Mouse (Mus musculus) midbrain, postnatal 0 days (tissue): ENCODE measurements at regions not wholly inside any gene's neighbourhood (a gene's known extent, or its start where the extent isn't known, plus 50 kb on each side); places are given as distances from the start of the nearest gene placed in this dataset.
"Not testable (repeated sequence)": the region's sequence is repeated elsewhere in the genome, so short reads cannot be mapped to it uniquely, and the experiment has no call there.

Experiments used
- ATAC-seq: fragments of 200-750 bp; cut with Nextera tagmentation; 2 replicates; pipeline ENCODE4 v1.8.0; 2017; ENCODE audit warnings: moderate number of reproducible peaks, mild to moderate bottlenecking, moderate TSS enrichment, moderate library complexity; ENCODE audit not compliant: low FRiP score
- DNase-seq: peaks from one replicate; pipeline ENCODE4 v3.0.0-alpha.2; 2015; ENCODE audit warnings: low spot score
- H3K27ac ChIP-seq: fragments of 300-500 bp; sonication (generic); 2 replicates; pipeline ENCODE4 v1.5.1; 2014; ENCODE audit warnings: low read depth, mild to moderate bottlenecking, low read length, mixed read lengths
- H3K27me3 ChIP-seq: fragments of 300-500 bp; sonication (generic); 2 replicates; pipeline ENCODE4 v1.6.1; 2014; ENCODE audit warnings: low read length, control low read depth, mixed read lengths; ENCODE audit not compliant: insufficient read depth
- H3K36me3 ChIP-seq: fragments of 300-500 bp; sonication (generic); 2 replicates; pipeline ENCODE4 v1.6.1; 2014; ENCODE audit warnings: low read length, control low read depth, mixed read lengths; ENCODE audit not compliant: insufficient read depth
- H3K4me1 ChIP-seq: fragments of 300-500 bp; sonication (generic); 2 replicates; pipeline ENCODE4 v1.6.1; 2014; ENCODE audit warnings: mild to moderate bottlenecking, control low read depth, antibody characterized with exemption, low read length, mixed read lengths; ENCODE audit not compliant: insufficient read depth
- H3K4me2 ChIP-seq: fragments of 300-500 bp; sonication (generic); 2 replicates; pipeline ENCODE4 v1.6.1; 2014; ENCODE audit warnings: low read depth, mild to moderate bottlenecking, low read length, mixed read lengths; ENCODE audit not compliant: poor library complexity, severe bottlenecking
- H3K4me3 ChIP-seq: fragments of 300-500 bp; sonication (generic); 2 replicates; pipeline ENCODE4 v1.5.1; 2014; ENCODE audit warnings: low read depth, mild to moderate bottlenecking, low read length, moderate library complexity
- H3K9ac ChIP-seq: fragments of 300-500 bp; sonication (generic); replicated peaks from 2 replicates; pipeline ENCODE4 v1.6.1; 2014; ENCODE audit warnings: mild to moderate bottlenecking, low read length, moderate library complexity, mixed read lengths; ENCODE audit not compliant: poor library complexity, severe bottlenecking
- H3K9me3 ChIP-seq: fragments of 300-500 bp; sonication (generic); 2 replicates; pipeline ENCODE4 v1.6.1; 2016; ENCODE audit warnings: low read length, control low read depth
- CTCF ChIP-seq: IDR thresholded peaks from 2 replicates; pipeline ENCODE4 v1.5.1; 2016; ENCODE audit warnings: antibody characterized with exemption, mild to moderate bottlenecking
- WGBS: fragments of 180-500 bp; shearing (Covaris S2); extraction: QIAGEN DNeasy Blood & Tissue Kit; methylation state at CpG from one replicate; pipeline ENCODE4 v1.1.7; 2014; 5-methylcytosine and 5-hydroxymethylcytosine counted together

DNA sequence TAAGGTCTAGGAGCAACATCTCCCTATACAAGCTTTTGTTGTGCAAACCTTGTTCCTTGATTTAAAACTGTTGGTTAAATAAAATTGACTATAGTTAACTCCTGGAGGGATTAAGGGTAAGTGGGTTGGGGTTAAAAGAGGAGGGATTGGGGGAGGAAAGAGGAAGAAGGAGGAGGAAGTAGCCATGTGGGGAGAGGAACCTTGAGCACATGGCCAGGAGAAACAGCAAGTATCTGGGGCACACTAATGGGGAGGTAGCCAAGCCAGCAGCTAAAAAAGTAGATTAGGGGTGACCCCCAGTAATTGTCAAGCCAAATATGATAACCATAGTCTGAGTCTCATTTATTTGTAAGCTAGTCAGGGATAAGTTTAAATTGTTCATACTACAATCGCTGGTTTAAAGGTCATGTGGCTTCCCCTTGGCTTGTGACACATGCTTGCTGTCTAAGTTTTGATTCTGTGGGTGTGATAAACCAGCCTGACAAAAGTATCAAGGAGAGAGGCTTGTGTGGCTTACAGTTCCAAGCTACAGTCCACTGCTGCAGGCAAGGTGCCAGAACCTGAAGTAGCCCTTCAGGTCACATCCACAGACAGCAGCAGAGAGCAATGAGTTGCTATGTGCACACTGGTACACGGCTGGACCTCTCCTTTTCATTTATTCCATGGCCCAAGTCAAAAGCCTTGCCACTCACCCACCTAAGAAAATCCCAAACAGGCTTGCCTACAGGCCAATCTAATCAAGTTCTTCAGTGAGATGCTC lies 189.8 kb downstream of the Tcp10c start:
- H3K9me3 ChIP-seq: peaks cover 85% of the 10 kb centered on the region
- H3K4me2 ChIP-seq: no peak overlapping the region
- no peaks in the 10 kb centered on the region for H3K27me3 ChIP-seq
- no peaks in the 10 kb centered on the region for H3K4me1 ChIP-seq
- H3K9ac ChIP-seq: no peak overlapping the region
- peak; percentile 17; the same call in 1 of the 2 replicates for TF ChIP-seq CTCF
- H3K36me3 ChIP-seq: no peaks in the 10 kb centered on the region
- no peak overlapping the region for H3K4me3 ChIP-seq
- no peak overlapping the region for H3K27ac ChIP-seq
- WGBS: 60% methylated on average over 2 of the region's 2 CpGs
- ATAC-seq: no peak
- no peak for DNase-seq

DNA sequence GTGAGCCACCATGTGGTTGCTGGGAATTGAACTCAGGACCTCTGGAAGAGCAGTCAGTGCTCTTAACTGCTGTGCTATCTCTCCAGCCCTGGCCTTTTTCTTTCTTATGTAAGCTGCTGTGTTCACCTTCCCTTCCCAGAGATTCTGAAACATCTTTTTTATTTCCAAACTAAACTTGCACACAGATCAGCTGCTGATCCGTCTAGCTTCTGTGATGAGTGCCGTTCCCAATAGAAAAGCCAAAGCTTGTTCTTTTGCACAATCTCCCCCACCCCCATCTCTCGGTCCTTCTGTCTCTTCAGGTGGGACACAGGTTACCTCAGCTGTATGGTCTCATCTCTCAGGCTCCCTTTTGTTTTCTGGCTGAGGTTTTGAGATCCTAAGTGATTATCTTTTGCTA lies 191.9 kb downstream of the Tcp10c start:
- no peak overlapping the region for H3K27ac ChIP-seq
- H3K36me3 ChIP-seq: no peaks in the 10 kb centered on the region
- H3K9me3 ChIP-seq: peaks cover 79% of the 10 kb centered on the region
- no peak overlapping the region for H3K4me3 ChIP-seq
- WGBS: 57% methylated on average over 3 of the region's 3 CpGs
- no peak overlapping the region for H3K9ac ChIP-seq
- H3K4me1 ChIP-seq: no peaks in the 10 kb centered on the region
- no peak for TF ChIP-seq CTCF
- ATAC-seq: no peak
- no peaks in the 10 kb centered on the region for H3K27me3 ChIP-seq
- no peak for DNase-seq
- no peak overlapping the region for H3K4me2 ChIP-seq

DNA sequence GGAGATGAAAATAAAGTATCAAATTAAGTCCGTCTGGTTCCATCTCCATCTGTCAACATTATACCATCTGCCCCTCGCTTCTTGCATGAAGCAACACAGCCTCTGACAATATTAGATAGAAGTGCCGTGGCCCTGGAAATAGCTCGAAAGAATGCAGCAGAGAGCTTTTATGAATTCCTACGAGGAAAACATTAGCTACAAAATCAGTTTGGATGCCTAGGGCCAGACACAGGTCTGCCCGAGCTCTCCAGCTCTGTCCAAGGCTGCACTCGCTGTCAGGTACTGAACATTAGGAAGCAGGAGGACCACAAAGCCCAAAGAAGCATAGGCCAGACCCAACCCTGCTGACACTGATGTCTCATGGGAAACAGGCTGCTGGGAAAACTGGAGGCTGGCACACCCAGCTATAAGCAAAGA lies 192.3 kb downstream of the Tcp10c start:
- no peak overlapping the region for H3K4me3 ChIP-seq
- no peak overlapping the region for H3K9ac ChIP-seq
- no peak overlapping the region for H3K27ac ChIP-seq
- no peaks in the 10 kb centered on the region for H3K36me3 ChIP-seq
- ATAC-seq (no peak), DNase-seq (no peak)
- H3K27me3 ChIP-seq: no peaks in the 10 kb centered on the region
- 80% methylated on average over 7 of the region's 7 CpGs for WGBS
- no peak for TF ChIP-seq CTCF
- H3K9me3 ChIP-seq: peaks cover 74% of the 10 kb centered on the region
- no peaks in the 10 kb centered on the region for H3K4me1 ChIP-seq
- no peak overlapping the region for H3K4me2 ChIP-seq

DNA sequence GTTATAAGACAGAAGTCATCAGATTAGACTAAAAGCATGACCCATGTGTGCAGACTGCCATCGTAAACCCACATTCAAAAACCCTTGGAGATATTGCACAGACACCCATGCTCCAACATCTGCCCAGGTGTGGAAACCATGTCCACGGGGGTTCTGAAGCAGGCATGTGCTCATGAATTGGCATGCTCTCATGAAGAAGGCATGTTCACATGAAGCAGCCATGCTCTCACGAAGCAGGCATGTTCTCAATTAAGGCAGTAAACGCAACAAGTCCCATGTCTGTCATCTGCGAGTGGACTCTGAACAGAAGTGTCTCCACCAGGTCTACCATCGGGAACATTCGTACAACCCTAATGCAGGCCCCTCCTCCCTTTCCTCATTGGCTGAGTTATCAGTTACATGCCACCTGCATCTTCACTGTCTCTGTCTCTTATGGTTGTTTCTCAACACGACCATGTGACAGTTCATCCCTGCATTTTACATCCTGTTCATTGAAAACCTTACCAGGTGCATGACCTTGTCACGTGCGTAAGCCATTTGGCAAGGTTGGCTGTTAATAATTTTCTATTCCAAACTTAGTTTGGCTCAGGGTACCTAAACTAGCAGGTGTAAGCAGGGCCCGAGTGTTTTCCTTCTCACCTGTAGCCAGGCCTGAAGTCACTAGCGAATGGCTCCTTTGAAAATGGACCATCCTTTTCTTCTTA lies 193.4 kb downstream of the Tcp10c start:
- no peak overlapping the region for H3K9ac ChIP-seq
- peaks cover 70% of the 10 kb centered on the region for H3K9me3 ChIP-seq
- TF ChIP-seq CTCF: no peak
- H3K27me3 ChIP-seq: no peaks in the 10 kb centered on the region
- no peak overlapping the region for H3K4me3 ChIP-seq
- no peak overlapping the region for H3K27ac ChIP-seq
- 65% methylated on average over 12 of the region's 12 CpGs for WGBS
- H3K4me2 ChIP-seq: no peak overlapping the region
- ATAC-seq: no peak
- H3K4me1 ChIP-seq: no peaks in the 10 kb centered on the region
- no peaks in the 10 kb centered on the region for H3K36me3 ChIP-seq
- no peak for DNase-seq

DNA sequence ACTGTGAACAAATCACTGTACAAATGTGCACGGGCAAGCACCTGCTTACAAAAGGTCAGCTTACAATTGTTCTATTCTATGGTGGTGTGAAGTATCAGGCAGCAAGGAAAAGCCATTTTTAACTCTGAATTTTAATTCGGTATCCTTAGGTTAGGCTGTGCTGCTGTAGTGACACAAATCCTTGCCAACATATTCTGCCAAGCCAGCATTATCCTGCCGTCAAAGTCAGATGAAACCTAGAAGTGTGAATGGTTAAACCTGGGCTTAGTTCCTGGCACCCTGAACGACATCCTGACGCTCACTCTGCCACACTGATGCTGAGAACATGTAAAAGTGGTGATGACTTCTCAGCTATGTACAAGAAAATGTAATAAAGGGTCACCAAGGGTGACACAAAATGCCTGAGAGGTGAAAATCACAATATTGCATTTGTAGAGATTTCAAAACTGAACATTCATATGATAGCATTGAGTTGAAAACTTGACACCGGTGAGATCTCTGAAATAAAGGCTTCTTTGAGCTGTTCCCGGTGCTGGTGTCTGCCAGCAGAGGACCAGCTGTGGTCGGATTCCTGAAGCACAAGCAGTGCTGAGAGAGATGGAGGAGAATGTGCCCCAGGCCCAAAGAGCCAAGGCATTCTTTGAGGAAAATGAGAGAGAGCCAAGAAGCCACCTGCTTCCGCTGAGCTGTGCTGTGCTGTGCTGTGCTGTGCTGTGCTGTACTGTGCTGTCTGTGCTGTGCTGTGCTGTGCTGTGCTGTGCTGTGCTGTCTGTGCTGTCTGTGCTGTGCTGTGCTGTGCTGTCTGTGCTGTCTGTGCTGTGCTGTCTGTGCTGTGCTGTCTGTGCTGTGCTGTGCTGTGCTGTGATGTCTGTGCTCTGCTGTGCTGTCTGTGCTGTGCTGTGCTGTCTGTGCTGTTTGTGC lies 195.9 kb downstream of the Tcp10c start:
- Histone ChIP-seq H3K36me3 (no peaks in the 10 kb centered on the region), H3K9ac (no peak overlapping the region), H3K4me2 (no peak overlapping the region), H3K27me3 (no peaks in the 10 kb centered on the region), H3K9me3 (peaks cover 50% of the 10 kb centered on the region), H3K4me3 (no peak overlapping the region), H3K4me1 (no peaks in the 10 kb centered on the region), H3K27ac (no peak overlapping the region)
- TF ChIP-seq CTCF: no peak
- ATAC-seq (peak; percentile 79), DNase-seq (no peak)
- WGBS: 64% methylated on average over 9 of the region's 9 CpGs

DNA sequence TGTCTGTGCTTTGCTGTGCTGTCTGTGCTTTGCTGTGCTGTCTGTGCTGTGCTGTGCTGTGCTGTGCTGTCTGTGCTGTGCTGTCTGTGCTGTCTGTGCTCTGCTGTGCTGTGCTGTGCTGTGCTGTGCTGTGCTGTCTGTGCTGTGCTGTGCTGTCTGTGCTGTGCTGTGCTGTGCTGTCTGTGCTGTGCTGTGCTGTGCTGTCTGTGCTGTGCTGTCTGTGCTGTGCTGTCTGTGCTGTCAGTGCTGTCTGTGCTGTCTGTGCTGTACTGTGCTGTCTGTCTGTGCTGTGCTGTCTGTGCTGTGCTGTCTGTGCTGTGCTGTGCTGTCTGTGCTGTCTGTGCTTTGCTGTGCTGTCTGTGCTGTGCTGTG lies 196.5 kb downstream of the Tcp10c start:
- H3K4me3 ChIP-seq, H3K4me1 ChIP-seq, DNase-seq, H3K27me3 ChIP-seq, H3K27ac ChIP-seq, H3K36me3 ChIP-seq, H3K9ac ChIP-seq, H3K4me2 ChIP-seq: not testable (repeated sequence)
- ATAC-seq: peak; percentile 72
- H3K9me3 ChIP-seq: peaks cover 45% of the 10 kb centered on the region

DNA sequence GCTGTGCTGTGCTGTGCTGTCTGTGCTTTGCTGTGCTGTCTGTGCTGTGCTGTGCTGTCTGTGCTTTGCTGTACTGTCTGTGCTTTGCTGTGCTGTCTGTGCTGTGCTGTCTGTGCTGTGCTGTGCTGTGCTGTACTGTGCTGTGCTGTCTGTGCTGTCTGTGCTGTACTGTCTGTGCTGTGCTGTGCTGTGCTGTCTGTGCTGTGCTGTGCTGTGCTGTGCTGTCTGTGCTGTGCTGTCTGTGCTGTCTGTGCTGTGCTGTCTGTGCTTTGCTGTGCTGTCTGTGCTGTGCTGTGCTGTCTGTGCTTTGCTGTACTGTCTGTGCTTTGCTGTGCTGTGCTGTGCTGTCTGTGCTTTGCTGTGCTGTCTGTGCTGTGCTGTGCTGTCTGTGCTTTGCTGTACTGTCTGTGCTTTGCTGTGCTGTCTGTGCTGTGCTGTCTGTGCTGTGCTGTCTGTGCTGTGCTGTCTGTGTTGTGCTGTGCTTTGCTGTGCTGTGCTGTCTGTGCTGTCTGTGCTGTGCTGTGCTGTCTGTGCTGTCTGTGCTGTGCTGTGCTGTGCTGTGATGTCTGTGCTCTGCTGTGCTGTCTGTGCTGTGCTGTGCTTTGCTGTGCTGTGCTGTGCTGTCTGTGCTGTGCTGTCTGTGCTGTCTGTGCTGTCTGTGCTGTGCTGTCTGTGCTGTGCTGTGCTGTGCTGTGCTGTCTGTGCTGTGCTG lies 197.5 kb downstream of the Tcp10c start:
- not testable (repeated sequence) for H3K27ac ChIP-seq, H3K9ac ChIP-seq, H3K4me2 ChIP-seq, H3K4me3 ChIP-seq, DNase-seq, H3K27me3 ChIP-seq, H3K36me3 ChIP-seq, H3K4me1 ChIP-seq
- H3K9me3 ChIP-seq: peaks cover 39% of the 10 kb centered on the region
- ATAC-seq: peak; percentile 78

DNA sequence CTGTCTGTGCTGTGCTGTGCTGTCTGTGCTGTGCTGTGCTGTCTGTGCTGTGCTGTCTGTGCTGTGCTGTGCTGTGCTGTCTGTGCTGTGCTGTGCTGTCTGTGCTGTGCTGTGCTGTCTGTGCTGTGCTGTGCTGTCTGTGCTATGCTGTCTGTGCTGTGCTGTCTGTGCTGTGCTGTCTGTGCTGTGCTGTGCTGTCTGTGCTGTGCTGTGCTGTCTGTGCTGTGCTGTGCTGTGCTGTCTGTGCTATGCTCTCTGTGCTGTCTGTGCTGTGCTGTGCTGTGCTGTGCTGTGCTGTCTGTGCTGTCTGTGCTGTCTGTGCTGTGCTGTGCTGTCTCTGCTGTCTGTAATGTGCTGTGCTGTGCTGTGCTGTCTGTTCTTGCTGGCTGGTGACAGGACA lies 198.5 kb downstream of the Tcp10c start:
- not testable (repeated sequence) for H3K4me2 ChIP-seq, H3K9ac ChIP-seq, H3K27me3 ChIP-seq, DNase-seq, H3K4me3 ChIP-seq, H3K36me3 ChIP-seq, H3K27ac ChIP-seq, H3K4me1 ChIP-seq
- H3K9me3 ChIP-seq: peaks cover 30% of the 10 kb centered on the region
- ATAC-seq: peak; percentile 80
